In genomic region chr14:45561681-45562080, GRCm38 (mm10) we compare ENCODE assay signal across 11 mouse cellular contexts. TPM values are rescaled to one million over a fixed set of nuclear protein-coding genes. Genes with fewer than 3 reads are reported as not detected.
DNase-seq lines count a peak whose midpoint lies in the region; ATAC-seq and TF ChIP-seq lines count a peak whose summit lies in the region.
"Had no signal": no experiment of that assay in that cellular context is flagged by ENCODE, and none has a peak within 500 bp of the region (broad histone marks: within the 10 kb centered on the region; RNA-seq: fewer than 3 reads in every experiment).

No protein-coding gene starts in this region.

- WGBS in hindbrain, postnatal 0 days = 76% methylated on average over 6 of the region's 6 CpGs

- ATAC-seq in hindbrain, postnatal 0 days = no peak
- ATAC-seq: midbrain, embryonic 13.5 days had no signal

- H3K9ac ChIP-seq in hindbrain, postnatal 0 days (replicated peaks; ENCODE audit: low read length) = no peak overlapping the region
- H3K9ac ChIP-seq: midbrain, embryonic 13.5 days had no signal

- H3K27ac ChIP-seq in hindbrain, postnatal 0 days = no peak overlapping the region
- H3K27ac ChIP-seq: midbrain, embryonic 13.5 days had no signal

- DNase-seq in adrenal gland, postnatal 14 days = peak; percentile 33
- DNase-seq in adrenal gland, postnatal 25 days = no peak
- DNase-seq in lung, postnatal 10 days = peak; percentile 31
- DNase-seq in lung, postnatal 14 days = no peak
- DNase-seq in heart, adult 8-10 months (ENCODE audit: low spot score) = peak; percentile 62
- DNase-seq in left cerebral cortex, postnatal 14 days (ENCODE audit: low spot score in 2 of 2) = peak; percentile 59 to 83
- DNase-seq in B cell, adult 2 months = no peak
- no peak for DNase-seq in hindbrain, postnatal 0 days (ENCODE audit: low spot score)
- DNase-seq: embryo, embryonic 11 days; lung, adult 18-20 months had no signal

- intact Hi-C loops in left cerebral cortex, postnatal 14 days (cut with DNase I) = loop anchor here (10.0 kb wide), 1 partner anchor 133 kb away; no protein-coding TSS in a partner anchor

- no peaks in the 10 kb centered on the region for H3K27me3 ChIP-seq in hindbrain, postnatal 0 days (ENCODE audit: insufficient read depth, low read length)
- H3K27me3 ChIP-seq: midbrain, embryonic 13.5 days had no signal

- H3K4me1 ChIP-seq in hindbrain, postnatal 0 days (ENCODE audit: insufficient read depth, low read length) = no peaks in the 10 kb centered on the region

- no peak overlapping the region for H3K4me3 ChIP-seq in hindbrain, postnatal 0 days (ENCODE audit: low read length)
- H3K4me3 ChIP-seq: midbrain, embryonic 13.5 days had no signal

- no peaks in the 10 kb centered on the region for H3K36me3 ChIP-seq in hindbrain, postnatal 0 days (ENCODE audit: insufficient read depth, low read length)
- H3K36me3 ChIP-seq: midbrain, embryonic 13.5 days had no signal

- TF ChIP-seq CTCF in hindbrain, postnatal 0 days (IDR thresholded peaks at IDR 0.05; ENCODE audit: low read depth) = no peak

- H3K4me2 ChIP-seq in hindbrain, postnatal 0 days (ENCODE audit: low read depth, low read length) = no peak overlapping the region
- H3K4me2 ChIP-seq: midbrain, embryonic 13.5 days had no signal

- no peaks in the 10 kb centered on the region for H3K9me3 ChIP-seq in hindbrain, postnatal 0 days (ENCODE audit: low read length)
- H3K9me3 ChIP-seq: midbrain, embryonic 13.5 days had no signal

RNA-seq across cellular contexts. Expression of gene Fermt2, which starts 31.8 kb away (rescaled TPM):
- total RNA-seq in adrenal gland, postnatal 14 days (2021) = 140 and 148 TPM in 2 replicates
- total RNA-seq in adrenal gland, postnatal 25 days (2021) = 89.6 and 113 TPM in 2 replicates
- 100 to 1,000 TPM; 205 to 238 (median 230) TPM for total RNA-seq in heart, adult 8-10 months (2022)
- 100 to 1,000 TPM; 100 to 114 TPM for total RNA-seq in left cerebral cortex, postnatal 14 days (2021)
- total RNA-seq in hindbrain, postnatal 0 days (2014; rRNA removed) = 30.0 and 31.6 TPM in 2 replicates
- polyA plus RNA-seq in hindbrain, postnatal 0 days (2015; fragmentation: Nextera tagmentation; extraction: Ambion mirVana) = 76.4 and 89.4 TPM in 2 replicates

Comparison
In these comparisons a context has a peak if more than half of its experiments do, and no peak if none do; other contexts are left out.
1. DNase-seq: peak in adrenal gland, postnatal 14 days (single experiment), lung, postnatal 10 days (single experiment), heart, adult 8-10 months (single experiment) and left cerebral cortex, postnatal 14 days (2 of 2); none in adrenal gland, postnatal 25 days (single experiment), lung, postnatal 14 days (single experiment), B cell, adult 2 months (0 of 2) and hindbrain, postnatal 0 days (single experiment).